Mouse (Mus musculus) frontal cortex, postnatal 25 days (tissue): ENCODE data around the gene Rhbdf1.
"Not testable (repeated sequence)": the region's sequence is repeated elsewhere in the genome, so short reads cannot be mapped to it uniquely, and the experiment has no call there.

Experiments
- DNase-seq, 2 experiments: peaks; one replicate each; pipeline ENCODE4 v3.0.0; 2022; ENCODE audit warnings: low spot score in 2 of 2

Gene Rhbdf1

GRCm38 (mm10) chr11:32221225-32221950 is 712 bp downstream of the Rhbdf1 start:
- no peak for DNase-seq

- DNase-seq, result no peak
Observed at GRCm38 (mm10) chr11:32220607-32221224, 1.4 kb downstream of the Rhbdf1 start.

DNA sequence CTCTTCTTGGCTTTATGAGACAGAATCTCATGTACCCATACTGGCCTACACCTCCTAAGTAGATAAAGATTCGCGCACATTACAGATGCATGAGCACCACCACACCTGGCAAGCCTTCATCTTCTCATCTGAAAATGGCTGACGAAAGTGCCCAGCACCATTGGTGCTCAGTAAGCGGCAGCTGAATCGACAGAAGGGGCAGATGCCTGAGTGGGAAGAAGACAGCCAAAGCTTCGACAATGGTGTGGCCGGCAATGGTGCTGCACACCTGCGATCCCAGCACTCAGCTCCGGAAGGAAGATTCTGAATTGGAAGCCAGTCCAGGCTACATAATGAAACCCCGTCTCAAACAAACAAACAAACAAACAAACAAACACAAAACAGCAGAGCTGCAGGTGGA is 2.8 kb downstream of the Rhbdf1 start:
- DNase-seq, result no peak

DNA sequence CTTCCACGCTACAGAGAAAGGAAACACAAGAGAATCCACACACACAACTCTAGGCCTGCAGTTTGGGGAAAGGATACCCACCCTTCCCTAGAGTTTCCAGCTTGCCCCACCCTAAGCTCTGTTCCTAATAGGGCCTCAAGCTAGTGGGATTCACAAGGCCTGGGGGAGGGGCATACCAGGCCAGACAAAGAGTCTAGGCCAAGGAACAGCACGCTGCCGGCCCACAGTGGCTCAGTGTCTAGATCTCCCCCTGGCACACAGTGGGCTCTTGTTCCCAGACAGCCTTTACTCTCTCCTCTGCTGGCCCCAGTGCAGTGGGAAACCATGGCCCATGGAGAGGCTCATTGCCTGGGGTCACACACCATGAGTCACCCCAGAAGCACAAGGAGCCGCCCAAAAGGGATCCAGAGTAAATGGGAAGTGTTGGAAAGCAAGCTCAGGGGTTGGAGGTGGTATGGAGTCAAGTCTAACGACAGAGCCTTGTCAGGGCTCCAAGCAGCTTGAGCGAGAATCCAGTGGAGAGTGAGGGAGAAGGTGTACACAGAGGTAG is 3.5 kb downstream of the Rhbdf1 start:
- no peak for DNase-seq

GRCm38 (mm10) chr11:32216851-32217250 is 5.2 kb downstream of the Rhbdf1 start:
- peak in 1 of 2 experiments; percentile 65 for DNase-seq

DNA sequence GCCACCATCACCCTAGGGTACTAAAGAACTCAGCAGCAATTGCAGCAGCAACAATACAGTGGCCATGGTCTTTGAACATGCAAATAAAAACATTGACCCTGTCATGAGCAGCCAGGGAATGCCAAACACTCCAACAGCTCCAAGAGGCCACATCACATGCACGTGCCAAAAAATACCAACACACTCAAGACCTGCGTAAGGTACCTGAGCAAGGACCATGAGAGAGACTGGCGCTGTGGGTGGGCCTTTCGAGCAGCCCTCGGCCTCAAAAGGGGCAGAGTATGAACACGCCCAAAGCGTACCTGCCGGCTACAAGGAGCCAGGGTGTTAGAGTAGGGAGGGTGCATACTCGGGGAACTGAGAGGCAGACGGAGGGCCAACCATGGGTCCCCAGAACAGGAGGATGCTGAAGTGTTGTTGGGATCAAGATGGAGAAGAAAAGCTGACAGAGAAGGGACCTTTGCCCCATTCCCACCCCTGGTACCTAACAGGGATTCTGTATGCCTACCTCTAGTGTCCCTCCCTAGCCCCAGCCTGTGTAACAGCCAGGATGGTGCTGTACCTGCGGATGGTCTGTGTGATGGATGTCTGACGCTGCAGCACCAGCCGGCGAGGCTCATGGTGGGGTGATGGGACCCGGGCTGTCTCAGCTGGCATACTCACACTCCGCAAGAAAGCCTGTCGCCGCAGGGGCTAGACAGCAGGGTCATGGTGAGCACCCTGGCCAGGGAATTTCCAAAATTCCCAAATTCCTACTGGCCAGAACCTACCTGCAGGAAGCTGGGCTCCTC is 6.5 kb downstream of the Rhbdf1 start:
- DNase-seq, result no peak

DNA sequence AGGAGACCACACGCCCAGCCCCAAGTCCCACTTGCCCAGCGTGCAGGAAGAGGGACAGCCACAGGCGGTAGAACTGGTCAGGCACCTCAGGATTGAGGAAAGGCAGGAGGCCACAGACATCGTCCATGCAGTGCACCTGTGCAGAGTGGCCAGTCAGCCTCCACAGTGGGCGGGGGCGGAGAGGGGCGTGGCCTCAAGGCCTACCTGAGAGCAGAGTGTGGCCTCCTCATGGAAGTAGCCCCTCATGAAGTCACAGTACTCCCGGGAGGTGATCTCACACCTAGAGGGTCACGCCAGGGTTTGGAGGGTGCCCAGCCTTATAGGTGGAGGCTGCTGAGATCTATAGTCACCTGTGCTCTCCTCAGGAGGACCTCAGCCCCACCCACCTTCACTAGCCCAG is 11.5 kb downstream of the Rhbdf1 start:
- DNase-seq, result no peak

- peak; percentile 87 to 93 for DNase-seq
Observed at GRCm38 (mm10) chr11:32205058-32205873, 16.8 kb downstream of the Rhbdf1 start, which contains the start of gene Snrnp25. Gene Snrnp25 (plus strand): TSS chr11:32205415.

- no peak for DNase-seq
Observed at GRCm38 (mm10) chr11:32201922-32202685, 20.0 kb downstream of the Rhbdf1 start.

DNA sequence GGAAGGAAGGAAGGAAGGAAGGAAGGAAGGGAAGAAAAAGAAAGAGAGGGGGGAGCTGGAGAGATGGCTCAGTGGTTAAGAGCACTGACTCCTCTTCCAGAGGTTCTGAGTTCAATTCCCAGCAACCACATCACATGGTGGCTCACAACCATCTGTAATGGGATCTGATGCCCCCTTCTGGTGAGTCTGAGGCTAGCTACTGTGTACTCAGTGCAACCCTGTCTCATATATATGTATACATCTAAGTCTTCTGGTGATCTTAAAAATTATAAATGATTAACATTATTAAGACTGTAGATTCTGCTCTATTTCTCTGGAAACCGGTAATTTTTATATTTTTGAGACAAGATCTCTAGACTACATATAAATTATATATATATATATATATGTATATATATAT is 21.1 kb downstream of the Rhbdf1 start:
- not testable (repeated sequence) for DNase-seq

DNA sequence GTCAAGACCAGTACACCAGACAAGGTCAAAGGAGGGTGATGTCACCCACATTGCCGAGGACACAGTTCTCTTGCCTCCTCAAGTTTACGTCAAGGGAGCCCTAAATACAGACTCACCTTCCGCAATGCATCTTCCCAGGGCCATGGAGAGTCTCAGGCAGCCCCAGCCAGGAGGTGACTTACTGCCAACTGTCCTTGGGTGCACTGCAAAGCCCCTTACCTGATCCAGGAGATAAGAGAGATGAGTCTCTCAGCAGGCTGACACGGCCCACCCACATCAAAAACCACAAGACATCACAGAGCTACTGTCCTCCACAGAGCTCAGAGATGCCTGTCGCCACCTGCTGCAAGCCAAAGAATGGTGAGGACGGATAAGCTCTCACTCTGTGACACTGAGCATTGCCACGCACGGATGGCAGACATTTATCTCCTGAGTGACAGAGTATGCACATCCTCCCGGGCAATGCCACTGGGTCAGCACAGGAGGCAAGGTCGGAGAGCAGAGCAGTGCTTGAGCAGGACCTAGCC is 22.0 kb downstream of the Rhbdf1 start, which contains the start of gene Il9r:
Gene Il9r, minus strand, starts transcription at position 205 of the 527 bp plus-strand sequence.
- DNase-seq, result no peak

DNA sequence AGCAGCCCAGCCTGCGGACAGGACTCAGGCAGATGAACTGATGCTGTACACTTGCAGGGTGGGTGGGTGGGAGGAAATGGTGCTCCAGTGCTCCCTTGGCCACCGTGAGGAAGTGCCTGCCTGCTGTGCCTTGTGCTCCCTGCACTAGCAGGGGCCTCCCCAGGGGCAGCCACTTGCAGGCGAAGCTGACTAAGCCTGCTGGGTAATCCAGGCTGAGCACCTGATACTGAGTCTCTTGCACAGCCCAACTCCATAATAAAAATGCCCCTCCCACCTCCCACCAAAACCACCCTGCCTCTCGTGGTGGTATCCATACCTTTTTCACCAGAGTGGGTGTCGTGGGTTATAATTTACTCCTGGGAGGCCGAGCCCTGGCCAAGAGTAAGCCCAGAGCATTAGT is 22.9 kb downstream of the Rhbdf1 start:
- no peak for DNase-seq

DNA sequence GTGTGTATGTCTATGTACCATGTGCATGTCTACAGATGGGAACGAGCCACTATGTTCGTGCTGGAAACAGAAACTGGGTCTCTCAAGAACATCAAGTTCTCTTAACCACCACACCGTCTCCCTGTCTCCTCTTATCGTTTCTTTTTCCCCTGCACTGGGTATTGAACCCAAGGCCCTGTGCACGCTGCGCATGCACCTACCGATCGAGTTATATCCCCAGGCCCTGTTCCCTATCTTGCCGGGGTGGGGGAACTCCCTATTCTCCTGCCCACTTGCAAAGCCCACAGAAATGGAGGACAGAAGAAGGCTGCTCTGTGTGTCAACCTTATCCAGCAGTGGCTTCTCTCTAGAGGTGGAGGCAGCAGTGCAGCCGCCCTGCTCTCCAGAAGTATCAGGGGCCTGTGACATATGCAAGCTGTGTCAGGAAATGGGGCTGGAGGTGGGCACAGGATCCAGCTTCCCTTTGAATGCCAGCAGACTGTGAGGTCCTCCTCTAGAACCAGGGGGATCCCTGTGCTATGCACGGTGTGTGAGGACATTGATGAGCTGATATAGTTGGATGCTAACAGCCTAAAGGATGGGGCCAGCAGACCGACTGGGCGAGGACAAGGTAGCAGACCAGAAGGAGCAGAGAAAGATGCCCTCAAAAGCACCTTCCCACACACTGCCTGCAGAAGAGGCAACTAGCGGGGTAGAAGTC is 23.7 kb downstream of the Rhbdf1 start:
- DNase-seq, result no peak

- DNase-seq, result no peak
Observed at GRCm38 (mm10) chr11:32197766-32198165, 24.3 kb downstream of the Rhbdf1 start.

DNA sequence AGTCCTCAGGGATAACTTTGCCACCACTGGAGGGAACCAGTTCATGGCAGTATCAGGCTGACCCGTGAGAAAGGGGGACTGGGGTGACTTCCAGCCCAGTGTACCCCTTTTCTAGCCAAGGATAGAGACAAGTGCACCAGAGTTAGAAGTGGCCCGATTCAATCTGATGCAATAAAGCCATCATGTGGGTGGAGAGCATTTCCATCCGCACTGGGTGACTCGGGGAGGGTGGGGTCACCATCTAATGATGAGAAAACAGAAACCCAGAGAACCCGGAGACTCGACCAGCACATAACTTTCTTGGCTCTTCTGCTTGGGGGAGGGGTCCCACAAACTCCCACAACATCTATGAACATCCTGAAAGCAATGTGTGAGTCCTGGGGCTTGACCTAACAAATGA is 25.4 kb downstream of the Rhbdf1 start:
- DNase-seq, result no peak

- DNase-seq, result no peak
Observed at GRCm38 (mm10) chr11:32195867-32196540, 26.1 kb downstream of the Rhbdf1 start.

DNA sequence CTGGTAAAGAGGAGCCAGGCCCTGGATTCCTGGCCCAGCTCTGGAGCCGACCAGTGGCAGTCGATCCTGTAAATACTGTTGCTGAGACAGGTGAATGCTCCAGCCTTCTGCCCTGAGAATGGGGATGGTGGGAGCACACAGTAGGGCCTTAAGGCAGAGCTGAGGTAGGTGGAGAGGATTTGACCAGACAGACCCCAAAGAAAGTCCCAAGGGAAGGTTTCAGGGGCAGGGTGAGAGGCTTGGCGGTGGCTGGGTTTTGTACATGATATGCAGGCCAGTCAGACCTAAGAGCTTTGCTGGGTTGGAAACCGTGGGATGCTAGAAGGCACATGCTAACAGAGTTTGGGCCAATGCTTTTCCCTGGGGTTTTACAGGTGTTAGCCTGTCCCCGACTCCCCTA is 27.5 kb downstream of the Rhbdf1 start:
- DNase-seq, result no peak

GRCm38 (mm10) chr11:32194086-32194485 is 28.0 kb downstream of the Rhbdf1 start:
- DNase-seq, result no peak

- no peak for DNase-seq
Observed at GRCm38 (mm10) chr11:32193156-32193555, 28.9 kb downstream of the Rhbdf1 start.
